Mouse (Mus musculus): ENCODE data around the gene Lrrc1.

GRCm38 (mm10) chr9:77584746-77585145, 40.1 kb upstream of the Lrrc1 start:
- TF ChIP-seq CTCF (IDR thresholded peaks at IDR 0.05; ENCODE audit: control insufficient read depth, insufficient read depth, insufficient read length) (no peak), MAX (IDR thresholded peaks at IDR 0.05) (no peak), USF1 (IDR thresholded peaks at IDR 0.05; ENCODE audit: low read depth) (no peak)
